In the genomic region with DNA sequence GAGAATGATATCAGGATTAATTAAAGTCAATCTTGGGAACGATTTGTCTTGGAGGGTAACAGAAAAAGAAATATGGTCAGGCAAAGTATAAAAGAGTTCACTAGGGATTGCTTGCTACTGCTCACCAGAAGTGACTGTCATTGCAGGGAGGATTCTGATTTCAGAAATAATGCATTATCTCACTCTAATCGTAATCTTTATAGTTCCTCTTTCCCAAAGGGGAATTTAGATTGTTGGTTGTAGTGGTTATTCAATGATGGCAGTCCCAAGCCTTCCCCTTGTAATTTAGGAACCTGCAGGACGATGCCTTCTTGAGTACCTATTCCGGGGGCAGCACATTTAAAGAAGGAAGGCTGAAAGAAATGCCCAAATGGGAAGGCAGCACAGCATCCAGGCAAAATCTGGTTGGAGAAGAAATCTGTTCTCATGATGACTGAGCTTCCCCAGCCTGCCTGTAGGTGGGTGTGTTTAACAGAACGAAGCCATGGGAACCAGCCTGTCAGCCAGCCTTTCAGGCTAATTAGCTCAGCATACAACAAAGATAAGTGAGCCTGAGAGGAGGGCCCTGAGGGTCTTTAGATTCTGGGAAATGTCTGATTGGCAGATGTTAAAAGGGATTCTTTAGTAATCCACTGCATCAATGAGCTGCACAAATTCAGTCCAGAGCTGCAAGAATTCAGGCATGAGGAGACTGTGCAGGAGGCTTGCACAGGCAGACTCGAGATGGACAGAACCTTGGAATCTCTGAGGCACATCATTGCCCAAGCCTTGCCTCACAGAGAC, we compare ENCODE assay signal across 8 mouse cellular contexts. TPM values are rescaled to one million over a fixed set of nuclear protein-coding genes. Genes with fewer than 3 reads are reported as not detected.
DNase-seq lines count a peak whose midpoint lies in the region; ATAC-seq and TF ChIP-seq lines count a peak whose summit lies in the region.

Gene Lix1, plus strand, starts transcription at position 451 of the 783 bp plus-strand sequence.

- no peaks in the 10 kb centered on the region for H3K9me3 ChIP-seq in forebrain, embryonic 11.5 days (ENCODE audit: control insufficient read depth, low read length)

- POLR2A ChIA-PET in Patski (lab: Charles Lee): no interaction called here

- peaks cover 2% of the 10 kb centered on the region; the same call in 1 of the 2 replicates for H3K4me1 ChIP-seq in forebrain, embryonic 11.5 days (replicated peaks; ENCODE audit: control insufficient read depth, insufficient read depth, low read length)

- H3ac ChIP-seq in C2C12 (ENCODE audit: control insufficient read depth, insufficient read length, low read depth): no peak within 1 kb of the TSS

- CTCF ChIA-PET in Patski (lab: Charles Lee): interaction anchor here (0.7 to 2.0 kb wide), 3 partner anchors 17 to 241 kb away, joined by 3 to 6 read pairs (median 4); no protein-coding TSS in a partner anchor

- peak within 1 kb of the TSS; percentile 51; the same call in 1 of the 2 replicates for H3K27ac ChIP-seq in forebrain, embryonic 11.5 days (ENCODE audit: low read depth, low read length)

- peak within 1 kb of the TSS; percentile 50 for H3K4me2 ChIP-seq in forebrain, embryonic 11.5 days (ENCODE audit: low read depth, low read length, severe bottlenecking)

- TF ChIP-seq CTCF in C2C12 (IDR thresholded peaks at IDR 0.05; ENCODE audit: control insufficient read depth, insufficient read depth, insufficient read length) (peak; percentile 38), Patski (IDR thresholded peaks at IDR 0.05) (peak; percentile 68)

- H3K4me3 ChIP-seq in C2C12 (ENCODE audit: insufficient read depth, poor library complexity, severe bottlenecking): no peak within 1 kb of the TSS
- H3K4me3 ChIP-seq in forebrain, embryonic 11.5 days (ENCODE audit: low read depth, low read length): peak within 1 kb of the TSS; percentile 25

- 26% methylated on average over 6 of the region's 6 CpGs for whole genome bisulfite sequencing in forebrain, embryonic 11.5 days

- no peak for DNase-seq in Patski (ENCODE audit: low read depth, low spot score)
- peak; percentile 83 for DNase-seq in forebrain, embryonic 11.5 days (ENCODE audit: low spot score)
- DNase-seq in layer of hippocampus, adult 9-11 months: peak; percentile 84
- DNase-seq in lung, postnatal 25 days (ENCODE audit: low spot score): peak; percentile 15
- DNase-seq in right cerebral cortex, postnatal 10 days (ENCODE audit: low spot score in 2 of 2): peak; percentile 87 to 93
- DNase-seq in gastrocnemius, adult 8-10 months (ENCODE audit: low spot score in 2 of 2): no peak

- H3K27me3 ChIP-seq in C2C12 (ENCODE audit: control insufficient read depth, insufficient read depth, insufficient read length): no peaks in the 10 kb centered on the region
- no peaks in the 10 kb centered on the region for H3K27me3 ChIP-seq in Patski
- H3K27me3 ChIP-seq in forebrain, embryonic 11.5 days (ENCODE audit: control insufficient read depth, insufficient read depth, low read length): no peaks in the 10 kb centered on the region

- no peaks in the 10 kb centered on the region for H3K79me3 ChIP-seq in C2C12 (ENCODE audit: low read depth)

- no peaks in the 10 kb centered on the region for H3K79me2 ChIP-seq in C2C12 (ENCODE audit: control insufficient read depth, insufficient read depth)

- H3K36me3 ChIP-seq in C2C12 (ENCODE audit: control insufficient read depth, insufficient read depth): no peaks in the 10 kb centered on the region
- H3K36me3 ChIP-seq in forebrain, embryonic 11.5 days (ENCODE audit: control insufficient read depth, insufficient read depth, low read length): no peaks in the 10 kb centered on the region

- in situ Hi-C loops in Patski (cut with MboI; ENCODE audit: low pct_unique_long_range_greater_than_20kb): loop anchor here (5.0 kb wide), 1 partner anchor 355 kb away; no protein-coding TSS in a partner anchor

- ATAC-seq in Patski: peak; percentile 87
- ATAC-seq in forebrain, embryonic 11.5 days (replicated peaks; ENCODE audit: low FRiP score): peak; percentile 99
- peak; percentile 74 to 76 for ATAC-seq in hematopoietic stem cell, adult 5-6 weeks (replicated peaks in 1 of 2; ENCODE audit: insufficient read depth in 1 of 2, low FRiP score in 2 of 2, low TSS enrichment in 1 of 2, low read depth in 1 of 2, poor library complexity in 2 of 2, severe bottlenecking in 2 of 2)

- peak within 1 kb of the TSS; percentile 35; the same call in 1 of the 2 replicates for H3K9ac ChIP-seq in forebrain, embryonic 11.5 days (ENCODE audit: low read length)

TF ChIP-seq in C2C12, 6 proteins besides CTCF, POLR2A, EP300 and RAD21:
- TF ChIP-seq MAX (IDR thresholded peaks at IDR 0.05) (no peak), USF1 (IDR thresholded peaks at IDR 0.05; ENCODE audit: low read depth) (no peak), MYOD1 (IDR thresholded peaks at IDR 0.05; ENCODE audit: control insufficient read depth, insufficient read length, low read depth) (no peak), MYOG (IDR thresholded peaks at IDR 0.05; ENCODE audit: control insufficient read depth, extremely low read depth, insufficient read length) (no peak), FOSL1 (IDR thresholded peaks at IDR 0.05; ENCODE audit: insufficient read depth, low read length, poor library complexity, severe bottlenecking) (no peak), CEBPB (IDR thresholded peaks at IDR 0.05; ENCODE audit: low read depth) (no peak)

RNA-seq across cellular contexts. Expression of gene Lix1, which starts in this region (rescaled TPM):
- polyA plus RNA-seq in C2C12 (2012; fragmentation: generic; extraction: Trizol) (2.6 TPM), Patski (2021) (not detected)
- 89.3 and 106 TPM in 2 replicates for polyA plus RNA-seq in forebrain, embryonic 11.5 days (2014; fragmentation: Nextera tagmentation; extraction: Ambion mirVana)
- not detected in 2 replicates for total RNA-seq in hematopoietic stem cell, adult 5-6 weeks (2017)
- total RNA-seq in gastrocnemius, adult 8-10 months (2022): under 1 TPM; 0.21 to 0.63 (median 0.51) TPM

Comparison
In these comparisons a context has a peak if more than half of its experiments do, and no peak if none do; other contexts are left out.
1. RNA of gene Lix1 (polyA plus RNA-seq): 89.3 to 106 TPM in forebrain, embryonic 11.5 days; 2.6 TPM in C2C12 (single experiment) and not detected in Patski (single experiment); every median in the first group is over 10 times any median in the second.
2. Peak in ATAC-seq in Patski; RNA of the gene not detected or under 1 TPM.
3. Peak in ATAC-seq in hematopoietic stem cell, adult 5-6 weeks; RNA of the gene not detected or under 1 TPM.
4. DNase-seq: peak in forebrain, embryonic 11.5 days (single experiment), layer of hippocampus, adult 9-11 months (single experiment), lung, postnatal 25 days (single experiment) and right cerebral cortex, postnatal 10 days (2 of 2); none in Patski (single experiment) and gastrocnemius, adult 8-10 months (0 of 2).
5. Peak in every context shown above with its lines, with median percentiles within 50 percentile points of each other: ATAC-seq.